Mouse (Mus musculus) midbrain, embryonic 16.5 days (tissue): Measurements from ENCODE around the gene Commd1. TPM values are rescaled to one million over a fixed set of nuclear protein-coding genes. Genes with fewer than 3 reads are reported as not detected.

Experiments
- ATAC-seq: fragments of 200-750 bp; cut with Nextera tagmentation; 2 replicates; pipeline ENCODE4 v1.8.0; 2017; ENCODE audit warnings: moderate TSS enrichment
- H3K27ac ChIP-seq: fragments of 300-500 bp; sonication (generic); 2 replicates; pipeline ENCODE4 v1.5.1; 2014; ENCODE audit warnings: mild to moderate bottlenecking, low read length, mixed read lengths
- H3K27me3 ChIP-seq: fragments of 300-500 bp; sonication (generic); 2 replicates; pipeline ENCODE4 v1.6.1; 2014; ENCODE audit warnings: low read depth, low read length, mixed read lengths; ENCODE audit not compliant: control insufficient read depth, insufficient read depth
- H3K36me3 ChIP-seq: fragments of 300-500 bp; sonication (generic); 2 replicates; pipeline ENCODE4 v1.6.1; 2014; ENCODE audit warnings: mild to moderate bottlenecking, low read length, moderate library complexity, mixed read lengths; ENCODE audit not compliant: control insufficient read depth, insufficient read depth
- H3K4me1 ChIP-seq: fragments of 300-500 bp; sonication (generic); 2 replicates; pipeline ENCODE4 v1.6.1; 2014; ENCODE audit warnings: mild to moderate bottlenecking, low read length, mixed read lengths; ENCODE audit not compliant: control insufficient read depth, insufficient read depth
- H3K4me2 ChIP-seq: fragments of 300-500 bp; sonication (generic); 2 replicates; pipeline ENCODE4 v1.6.1; 2014; ENCODE audit warnings: mild to moderate bottlenecking, low read length, mixed read lengths
- H3K4me3 ChIP-seq: fragments of 300-500 bp; sonication (generic); 2 replicates; pipeline ENCODE4 v1.5.1; 2014; ENCODE audit warnings: low read depth, mild to moderate bottlenecking, low read length, moderate library complexity, mixed read lengths
- H3K9ac ChIP-seq: fragments of 300-500 bp; sonication (generic); 2 replicates; pipeline ENCODE4 v1.6.1; 2014; ENCODE audit warnings: low read depth, low read length, mixed read lengths
- H3K9me3 ChIP-seq: fragments of 300-500 bp; sonication (generic); replicated peaks from 2 replicates; pipeline ENCODE4 v1.6.1; 2014; ENCODE audit warnings: mild to moderate bottlenecking, low read length, mixed read lengths; ENCODE audit not compliant: control insufficient read depth, poor library complexity, severe bottlenecking
- WGBS: fragments of 180-500 bp; shearing (Covaris S2); extraction: QIAGEN DNeasy Blood & Tissue Kit; methylation state at CpG from one replicate; pipeline ENCODE4 v1.1.7; 2014; 5-methylcytosine and 5-hydroxymethylcytosine counted together
- polyA plus RNA-seq: library from polyadenylated mRNA; unstranded; fragments of >200 nt; fragmentation: Nextera tagmentation; extraction: Ambion mirVana; gene quantifications from 2 replicates; pipeline ENCODE4 v1.2.1, GENCODE M21; 2015

Commd1 gene
- polyA plus RNA-seq, 1 experiment from 2014 or later: 248 TPM

GRCm38 (mm10) chr11:23013580-23014294 is 31.6 kb upstream of the Commd1 start:
- Histone ChIP-seq H3K36me3 (no peaks in the 10 kb centered on the region), H3K4me1 (0 out of 2 replicates have a peak, but pooled peaks cover 2% of the 10 kb centered on the region), H3K9ac (no peak overlapping the region), H3K4me3 (no peak overlapping the region), H3K27ac (no peak overlapping the region), H3K27me3 (no peaks in the 10 kb centered on the region), H3K9me3 (no peaks in the 10 kb centered on the region), H3K4me2 (no peak overlapping the region)
- WGBS: 88% methylated on average over 4 of the region's 4 CpGs
- no peak for ATAC-seq

DNA sequence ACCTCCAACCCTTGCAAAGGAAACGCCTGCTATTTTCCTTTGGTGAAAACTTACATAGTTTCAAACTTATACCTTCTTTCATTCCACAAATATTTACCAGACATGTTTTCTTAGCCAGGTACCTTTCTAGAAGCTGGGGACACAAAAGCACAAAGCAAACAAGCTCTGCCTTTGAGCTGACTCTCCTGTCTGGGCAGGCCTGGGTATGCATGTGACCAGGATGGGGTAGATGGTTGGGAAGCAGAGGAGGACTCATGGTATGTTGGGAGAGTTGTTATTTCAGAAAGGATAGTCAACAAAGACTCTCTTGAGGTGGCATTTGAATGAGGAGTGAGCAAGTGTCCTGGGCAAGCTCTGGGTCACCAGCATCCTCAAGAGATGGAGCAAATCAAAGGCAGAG is 30.9 kb upstream of the Commd1 start:
- no peak overlapping the region for H3K4me2 ChIP-seq
- H3K27ac ChIP-seq: no peak overlapping the region
- H3K4me1 ChIP-seq: 0 out of 2 replicates have a peak, but pooled peaks cover 2% of the 10 kb centered on the region
- no peaks in the 10 kb centered on the region for H3K9me3 ChIP-seq
- ATAC-seq: no peak
- no peak overlapping the region for H3K9ac ChIP-seq
- no peak overlapping the region for H3K4me3 ChIP-seq
- no peaks in the 10 kb centered on the region for H3K36me3 ChIP-seq
- WGBS: 74% methylated on average over 1 of the region's 1 CpGs
- H3K27me3 ChIP-seq: no peaks in the 10 kb centered on the region

GRCm38 (mm10) chr11:23008824-23009200 is 26.6 kb upstream of the Commd1 start:
- 36% methylated on average over 4 of the region's 4 CpGs for WGBS
- no peak overlapping the region; the same call in 1 of the 2 replicates for H3K27ac ChIP-seq
- H3K9ac ChIP-seq: peak overlapping the region; percentile 75

GRCm38 (mm10) chr11:23008181-23008823 is 26.1 kb upstream of the Commd1 start:
- Histone ChIP-seq H3K4me3 (peak overlapping the region; percentile 59), H3K4me2 (peak overlapping the region; percentile 78), H3K9me3 (no peaks in the 10 kb centered on the region), H3K27me3 (no peaks in the 10 kb centered on the region), H3K36me3 (peaks cover 10% of the 10 kb centered on the region), H3K4me1 (peaks cover 6% of the 10 kb centered on the region; the same call in 1 of the 2 replicates), H3K9ac (peak overlapping the region; percentile 75), H3K27ac (peak overlapping the region; percentile 91)
- WGBS: under 1% methylated on average over 40 of the region's 40 CpGs
- peak; percentile 98 for ATAC-seq

More at GRCm38 (mm10) chr11:23008824-23009200, 26.6 kb upstream of the Commd1 start:
- no peak for ATAC-seq
- Histone ChIP-seq H3K27me3 (no peaks in the 10 kb centered on the region), H3K4me2 (peak overlapping the region; percentile 78), H3K9me3 (no peaks in the 10 kb centered on the region), H3K4me1 (peaks cover 6% of the 10 kb centered on the region; the same call in 1 of the 2 replicates), H3K4me3 (peak overlapping the region; percentile 59), H3K36me3 (peaks cover 7% of the 10 kb centered on the region)

DNA sequence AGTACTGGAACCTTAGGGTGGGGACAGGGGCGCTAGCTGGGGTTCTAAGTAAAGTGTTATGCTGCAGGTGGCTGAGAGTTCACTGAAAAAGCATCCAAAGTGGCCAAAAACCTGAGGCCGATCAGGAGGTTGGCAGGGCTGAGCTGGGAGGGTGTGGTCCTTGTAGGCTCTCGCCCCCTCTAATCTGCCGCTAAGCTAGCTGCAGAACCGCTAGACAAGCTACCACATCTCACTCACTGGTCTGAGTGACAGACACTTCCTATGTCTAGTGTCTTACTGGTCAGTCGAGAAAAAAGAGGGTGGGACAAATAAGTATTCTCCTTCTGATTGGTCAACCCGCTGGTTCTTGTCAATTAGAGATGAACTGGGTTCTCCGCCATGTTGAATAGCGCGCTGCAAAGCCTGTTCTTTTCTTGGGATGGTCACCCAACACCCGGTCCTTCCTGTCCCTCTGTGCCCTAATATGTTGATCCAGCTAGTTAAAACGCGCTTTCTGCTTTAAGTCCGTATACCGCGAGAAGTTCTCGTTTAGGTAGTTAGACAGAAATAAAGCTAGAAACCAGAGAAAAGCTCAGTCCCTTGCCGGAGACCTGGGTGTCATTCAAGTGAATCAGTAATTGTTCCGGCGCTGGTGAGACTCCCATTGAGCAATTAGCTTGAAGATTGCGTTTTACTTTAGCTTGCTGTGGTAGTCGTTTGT is 25.4 kb upstream of the Commd1 start, which contains the start of gene Fam161a:
Fam161a (plus strand) TSS at position 51 of the 700 bp plus-strand sequence.
- Histone ChIP-seq H3K9me3 (no peaks in the 10 kb centered on the region), H3K27ac (peak within 1 kb of the TSS; percentile 91), H3K36me3 (peaks cover 12% of the 10 kb centered on the region), H3K9ac (peak within 1 kb of the TSS; percentile 75), H3K4me1 (peaks cover 6% of the 10 kb centered on the region; the same call in 1 of the 2 replicates), H3K27me3 (no peaks in the 10 kb centered on the region), H3K4me3 (peak within 1 kb of the TSS; percentile 59), H3K4me2 (peak within 1 kb of the TSS; percentile 78)
- peak; percentile 97 for ATAC-seq
- under 1% methylated on average over 22 of the region's 22 CpGs for WGBS

- Histone ChIP-seq H3K36me3 (peaks cover 17% of the 10 kb centered on the region), H3K9ac (peak overlapping the region; percentile 62), H3K27ac (peak overlapping the region; percentile 91), H3K4me2 (peak overlapping the region; percentile 78), H3K27me3 (no peaks in the 10 kb centered on the region), H3K4me3 (peak overlapping the region; percentile 59), H3K9me3 (no peaks in the 10 kb centered on the region), H3K4me1 (peaks cover 6% of the 10 kb centered on the region; the same call in 1 of the 2 replicates)
- WGBS: 4% methylated on average over 6 of the region's 6 CpGs
- ATAC-seq: peak; percentile 59
Observed at GRCm38 (mm10) chr11:23007166-23007480, 24.9 kb upstream of the Commd1 start.

GRCm38 (mm10) chr11:23005276-23005675 is 23.1 kb upstream of the Commd1 start:
- Histone ChIP-seq H3K9me3 (no peaks in the 10 kb centered on the region), H3K9ac (no peak overlapping the region), H3K36me3 (peaks cover 30% of the 10 kb centered on the region), H3K4me2 (no peak overlapping the region), H3K4me3 (no peak overlapping the region), H3K4me1 (peaks cover 6% of the 10 kb centered on the region; the same call in 1 of the 2 replicates), H3K27me3 (no peaks in the 10 kb centered on the region), H3K27ac (no peak overlapping the region)
- ATAC-seq: no peak
- 97% methylated on average over 1 of the region's 1 CpGs for WGBS

GRCm38 (mm10) chr11:22998308-22998707 is 16.1 kb upstream of the Commd1 start:
- no peak for ATAC-seq
- WGBS: 88% methylated on average over 1 of the region's 1 CpGs
- Histone ChIP-seq H3K4me2 (no peak overlapping the region), H3K36me3 (peaks cover 54% of the 10 kb centered on the region), H3K4me3 (no peak overlapping the region), H3K4me1 (no peaks in the 10 kb centered on the region), H3K9ac (no peak overlapping the region), H3K9me3 (no peaks in the 10 kb centered on the region), H3K27me3 (no peaks in the 10 kb centered on the region), H3K27ac (no peak overlapping the region)
